In genomic region chr7:138835028-138835427, GRCm38 (mm10) we compare ENCODE assay signal across 12 mouse cellular contexts. TPM values are rescaled to one million over a fixed set of nuclear protein-coding genes. Genes with fewer than 3 reads are reported as not detected.
DNase-seq lines count a peak whose midpoint lies in the region; ATAC-seq and TF ChIP-seq lines count a peak whose summit lies in the region.
"Had no signal": no experiment of that assay in that cellular context is flagged by ENCODE, and none has a peak within 500 bp of the region (broad histone marks: within the 10 kb centered on the region; RNA-seq: fewer than 3 reads in every experiment).

No protein-coding gene starts in this region.

- peak; percentile 65 for TF ChIP-seq CTCF in forebrain, postnatal 0 days (IDR thresholded peaks at IDR 0.05; ENCODE audit: low read depth)
- peak; percentile 41; the same call in 1 of the 2 replicates for TF ChIP-seq CTCF in lung, embryonic 14.5 days (IDR thresholded peaks at IDR 0.05; ENCODE audit: low read depth)
- TF ChIP-seq CTCF in brain, embryonic 14.5 days (IDR thresholded peaks at IDR 0.05; ENCODE audit: borderline replicate concordance, extremely low read depth, insufficient read depth, insufficient read length) = no peak

- H3K27me3 ChIP-seq in forebrain, postnatal 0 days (ENCODE audit: insufficient read depth, low read length) = no peaks in the 10 kb centered on the region
- H3K27me3 ChIP-seq in forebrain, embryonic 11.5 days (ENCODE audit: control insufficient read depth, insufficient read depth, low read length) = no peaks in the 10 kb centered on the region
- no peaks in the 10 kb centered on the region for H3K27me3 ChIP-seq in lung, embryonic 14.5 days (ENCODE audit: insufficient read depth, low read length)
- H3K27me3 ChIP-seq: neural tube, embryonic 15.5 days had no signal

- H3K9ac ChIP-seq in forebrain, postnatal 0 days = no peak overlapping the region
- H3K9ac ChIP-seq in forebrain, embryonic 11.5 days (ENCODE audit: low read length) = no peak overlapping the region
- H3K9ac ChIP-seq in lung, embryonic 14.5 days = no peak overlapping the region
- no peak overlapping the region for H3K9ac ChIP-seq in ES-E14 (ENCODE audit: insufficient read depth, low read depth, low read length, poor library complexity, severe bottlenecking)
- H3K9ac ChIP-seq: neural tube, embryonic 15.5 days had no signal

- WGBS in forebrain, postnatal 0 days = 71% methylated on average over 3 of the region's 3 CpGs
- WGBS in forebrain, embryonic 11.5 days = 93% methylated on average over 3 of the region's 3 CpGs
- WGBS in lung, embryonic 14.5 days = 87% methylated on average over 3 of the region's 3 CpGs

- no peak overlapping the region for H3K4me2 ChIP-seq in forebrain, postnatal 0 days (ENCODE audit: low read depth)
- H3K4me2 ChIP-seq in forebrain, embryonic 11.5 days (ENCODE audit: low read depth, low read length, severe bottlenecking) = no peak overlapping the region
- H3K4me2 ChIP-seq in lung, embryonic 14.5 days = no peak overlapping the region
- H3K4me2 ChIP-seq: neural tube, embryonic 15.5 days had no signal

- no peak for TF ChIP-seq POLR2A in brain, embryonic 14.5 days (IDR thresholded peaks at IDR 0.05; ENCODE audit: borderline replicate concordance, extremely low read depth, insufficient read depth, insufficient read length, poor library complexity, severe bottlenecking)

- no peaks in the 10 kb centered on the region for H3K4me1 ChIP-seq in forebrain, postnatal 0 days (ENCODE audit: insufficient read depth)
- no peaks in the 10 kb centered on the region for H3K4me1 ChIP-seq in forebrain, embryonic 11.5 days (replicated peaks; ENCODE audit: control insufficient read depth, insufficient read depth, low read length)
- no peaks in the 10 kb centered on the region for H3K4me1 ChIP-seq in lung, embryonic 14.5 days (ENCODE audit: insufficient read depth)
- no peaks in the 10 kb centered on the region for H3K4me1 ChIP-seq in ES-E14 (ENCODE audit: control insufficient read depth in 2 of 2, insufficient read depth in 2 of 2, low read length in 2 of 2, poor library complexity in 1 of 2)
- H3K4me1 ChIP-seq: neural tube, embryonic 15.5 days had no signal

- H3K9me3 ChIP-seq in forebrain, postnatal 0 days (ENCODE audit: low read length) = no peaks in the 10 kb centered on the region
- no peaks in the 10 kb centered on the region for H3K9me3 ChIP-seq in forebrain, embryonic 11.5 days (ENCODE audit: control insufficient read depth, low read length)
- no peaks in the 10 kb centered on the region for H3K9me3 ChIP-seq in lung, embryonic 14.5 days (ENCODE audit: low read depth, low read length)
- H3K9me3 ChIP-seq in ES-E14 (ENCODE audit: control insufficient read depth, insufficient read depth, low read depth, low read length) = no peaks in the 10 kb centered on the region
- H3K9me3 ChIP-seq: neural tube, embryonic 15.5 days had no signal

- ATAC-seq in forebrain, postnatal 0 days = no peak
- no peak for ATAC-seq in forebrain, embryonic 11.5 days (replicated peaks; ENCODE audit: low FRiP score)
- no peak for ATAC-seq in lung, embryonic 14.5 days (ENCODE audit: insufficient read depth)

- DNase-seq in forebrain, postnatal 0 days = peak; percentile 75
- DNase-seq in forebrain, embryonic 11.5 days (ENCODE audit: low spot score) = no peak
- DNase-seq in lung, embryonic 14.5 days = peak; percentile 51
- no peak for DNase-seq in lung, postnatal 14 days
- DNase-seq in ES-E14 (ENCODE audit: low read depth, low spot score) = no peak
- peak; percentile 68 for DNase-seq in brain, embryonic 14.5 days (ENCODE audit: low read depth)
- DNase-seq in spleen, adult 18-20 months = no peak
- DNase-seq: adrenal gland, postnatal 10 days; heart, postnatal 14 days; kidney, postnatal 14 days; thymus, adult 2 months had no signal

- no peak overlapping the region for H3K27ac ChIP-seq in forebrain, postnatal 0 days (ENCODE audit: low read depth, low read length)
- H3K27ac ChIP-seq in forebrain, embryonic 11.5 days (ENCODE audit: low read depth, low read length) = no peak overlapping the region
- H3K27ac ChIP-seq in lung, embryonic 14.5 days (ENCODE audit: low read depth) = no peak overlapping the region
- H3K27ac ChIP-seq in ES-E14 (ENCODE audit: insufficient read depth, low read depth, low read length, poor library complexity, severe bottlenecking) = no peak overlapping the region; the same call in 1 of the 2 replicates
- H3K27ac ChIP-seq: neural tube, embryonic 15.5 days had no signal

- in situ Hi-C loops in ES-E14 (cut with MboI; ENCODE audit: low sequenced_read_pairs in 2 of 2, unreplicated experiment in 2 of 2) = loop anchor here in 1 of 2 experiments (25.0 kb wide), 1 partner anchor 1348 kb away; no protein-coding TSS in a partner anchor

- H3K36me3 ChIP-seq in forebrain, postnatal 0 days (ENCODE audit: insufficient read depth) = peaks cover 10% of the 10 kb centered on the region; the same call in 1 of the 2 replicates
- H3K36me3 ChIP-seq in forebrain, embryonic 11.5 days (ENCODE audit: control insufficient read depth, insufficient read depth, low read length) = no peaks in the 10 kb centered on the region
- H3K36me3 ChIP-seq in lung, embryonic 14.5 days (ENCODE audit: insufficient read depth) = peaks cover 13% of the 10 kb centered on the region; the same call in 1 of the 2 replicates
- peaks cover 12% of the 10 kb centered on the region for H3K36me3 ChIP-seq in ES-E14 (ENCODE audit: control insufficient read depth, insufficient read depth, low read length, poor library complexity, severe bottlenecking)

- H3K4me3 ChIP-seq in forebrain, postnatal 0 days (ENCODE audit: low read depth, low read length) = no peak overlapping the region
- H3K4me3 ChIP-seq in forebrain, embryonic 11.5 days (ENCODE audit: low read depth, low read length) = no peak overlapping the region
- no peak overlapping the region for H3K4me3 ChIP-seq in lung, embryonic 14.5 days (ENCODE audit: low read depth, low read length)
- H3K4me3 ChIP-seq in ES-E14 (ENCODE audit: insufficient read depth in 1 of 2, low read depth in 1 of 2, low read length in 2 of 2, poor library complexity in 1 of 2, severe bottlenecking in 1 of 2) = no peak overlapping the region
- H3K4me3 ChIP-seq: neural tube, embryonic 15.5 days had no signal

TF ChIP-seq in ES-E14, 5 proteins besides CTCF, POLR2A, EP300 and RAD21:
- TF ChIP-seq HCFC1 (IDR thresholded peaks at IDR 0.05; ENCODE audit: borderline replicate concordance, insufficient read depth, low read length) (no peak), ZNF384 (IDR thresholded peaks at IDR 0.05; ENCODE audit: low read depth, low read length) (0 out of 2 replicates have a peak, but pooled peaks have one; percentile 42)

RNA-seq across cellular contexts. Expression of gene Ppp2r2d, which starts 10.9 kb away (rescaled TPM):
- 115 TPM in 2 replicates for total RNA-seq in forebrain, postnatal 0 days (2014; rRNA removed)
- 90.3 and 99.4 TPM in 2 replicates for polyA plus RNA-seq in forebrain, postnatal 0 days (2015; fragmentation: Nextera tagmentation; extraction: Ambion mirVana)
- polyA plus RNA-seq in forebrain, embryonic 11.5 days (2014; fragmentation: Nextera tagmentation; extraction: Ambion mirVana) = 72.9 and 73.9 TPM in 2 replicates
- polyA plus RNA-seq in lung, embryonic 14.5 days (2014; fragmentation: Nextera tagmentation; extraction: Ambion mirVana) = 49.8 and 50.9 TPM in 2 replicates
- total RNA-seq in ES-E14 (2012; rRNA removed) = 96.6 and 110 TPM in 2 replicates
- 87.2 and 103 TPM in 2 replicates for polyA plus RNA-seq in brain, embryonic 14.5 days (2012; rRNA removed)

RNA-seq across cellular contexts. Expression of gene Mapk1ip1, which starts 11.0 kb away (rescaled TPM):
- total RNA-seq in forebrain, postnatal 0 days (2014; rRNA removed) = 34.8 and 35.1 TPM in 2 replicates
- 31.9 and 34.1 TPM in 2 replicates for polyA plus RNA-seq in forebrain, postnatal 0 days (2015; fragmentation: Nextera tagmentation; extraction: Ambion mirVana)
- 13.0 and 14.7 TPM in 2 replicates for polyA plus RNA-seq in forebrain, embryonic 11.5 days (2014; fragmentation: Nextera tagmentation; extraction: Ambion mirVana)
- 10.4 and 11.3 TPM in 2 replicates for polyA plus RNA-seq in lung, embryonic 14.5 days (2014; fragmentation: Nextera tagmentation; extraction: Ambion mirVana)
- 11.0 and 13.3 TPM in 2 replicates for total RNA-seq in ES-E14 (2012; rRNA removed)
- polyA plus RNA-seq in brain, embryonic 14.5 days (2012; rRNA removed) = 60.8 and 85.5 TPM in 2 replicates

Comparison
In these comparisons a context has a peak if more than half of its experiments do, and no peak if none do; other contexts are left out.
1. DNase-seq: peak in forebrain, postnatal 0 days (single experiment), lung, embryonic 14.5 days (single experiment) and brain, embryonic 14.5 days (single experiment); none in forebrain, embryonic 11.5 days (single experiment), lung, postnatal 14 days (single experiment), ES-E14 (single experiment) and spleen, adult 18-20 months (0 of 2).